Mouse (Mus musculus) c-Kit-negative CD71-positive TER-119-positive erythroid progenitor cells, embryonic 14.5 days (primary cell): ENCODE measurements around the gene 4931440F15Rik.

Experiments
- DNase-seq: peaks from one replicate; pipeline ENCODE4 v3.0.0-alpha.2; 2013; ENCODE audit warnings: low read depth, low spot score

The 4931440F15Rik gene

DNA sequence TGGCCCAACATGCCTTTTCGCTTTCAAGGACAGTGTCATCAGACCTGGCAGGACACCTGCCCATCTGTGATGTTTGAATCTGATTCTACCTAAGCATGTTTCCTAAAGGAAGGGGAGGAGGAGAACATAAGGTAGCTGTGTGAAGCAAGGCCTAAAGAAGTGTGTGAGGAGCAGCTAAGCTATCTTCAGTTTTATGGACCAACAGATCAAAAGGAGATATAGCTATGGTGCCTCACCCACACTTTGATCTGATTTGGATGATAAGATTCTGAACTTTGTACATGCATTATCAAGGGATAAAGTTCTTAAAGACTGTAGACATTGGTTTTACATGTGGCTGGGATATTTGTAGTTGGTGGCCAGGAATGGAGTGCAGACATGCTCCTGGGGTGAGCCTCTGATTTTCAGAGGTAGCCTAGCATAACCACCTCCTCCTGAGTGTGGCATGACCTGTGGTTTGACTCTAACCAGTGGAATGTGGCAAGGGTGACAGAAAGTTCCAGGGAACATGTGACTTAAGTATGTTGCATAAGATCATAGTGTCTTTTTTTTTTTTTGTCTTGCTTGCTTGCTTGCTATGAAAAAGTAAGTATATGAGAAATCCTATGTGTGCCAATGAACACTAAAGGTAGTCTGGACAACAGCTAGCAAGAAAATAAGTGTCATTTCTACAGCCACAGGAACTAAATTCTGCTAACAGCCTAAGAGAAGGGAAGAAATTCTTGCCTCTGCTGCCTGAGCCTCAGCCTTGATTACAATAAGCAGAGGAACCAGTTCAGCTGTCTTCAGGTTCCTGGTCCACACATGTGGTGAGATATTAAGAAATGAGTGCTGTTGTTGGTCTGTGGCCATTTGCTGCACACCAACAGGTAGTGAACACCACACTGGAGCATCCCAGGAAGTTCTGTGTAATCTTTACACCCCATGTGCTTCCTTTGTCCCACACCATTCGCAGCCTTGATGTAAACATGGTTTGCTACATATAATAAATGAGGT lies 23.7 kb downstream of the 4931440F15Rik start:
- DNase-seq = no peak

DNA sequence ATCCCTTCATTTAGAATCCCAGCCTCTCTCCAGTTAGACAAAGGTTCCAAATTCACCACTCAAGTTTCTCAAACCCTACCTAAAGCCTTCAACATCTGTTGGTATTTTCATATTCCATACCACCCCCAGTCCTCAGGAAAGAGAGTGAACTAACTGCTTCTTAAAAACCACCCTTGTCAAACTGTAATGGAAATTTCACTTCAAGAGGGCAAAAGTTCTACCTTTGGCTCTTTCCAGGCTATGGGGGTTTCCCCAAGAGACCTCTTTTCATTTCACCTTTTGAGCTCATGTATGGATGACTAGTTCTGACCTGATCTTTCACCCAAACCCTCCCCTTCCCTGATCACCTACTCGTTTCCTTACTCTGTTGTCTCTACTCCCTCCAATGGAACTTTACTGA lies 25.6 kb downstream of the 4931440F15Rik start:
- no peak for DNase-seq

DNA sequence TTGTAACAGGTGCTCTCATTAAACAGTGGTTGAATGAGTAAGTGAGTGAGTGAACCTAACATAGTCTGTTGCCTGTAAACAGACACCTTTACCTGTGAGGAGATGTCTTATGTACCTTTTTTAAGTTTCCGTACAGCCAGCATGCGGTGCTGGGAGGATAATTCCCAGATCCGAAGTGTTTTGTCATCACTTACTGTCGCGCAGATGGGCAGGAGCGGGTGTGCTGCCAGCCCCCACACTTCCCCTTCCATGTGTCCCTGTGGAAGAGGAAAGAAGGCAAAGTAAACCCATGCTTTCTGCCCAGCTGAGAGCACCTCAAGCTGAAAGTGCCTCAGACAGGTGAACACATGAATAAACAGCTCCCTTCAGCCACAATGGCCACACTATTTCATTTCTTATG lies 30.4 kb downstream of the 4931440F15Rik start:
- DNase-seq = no peak

DNA sequence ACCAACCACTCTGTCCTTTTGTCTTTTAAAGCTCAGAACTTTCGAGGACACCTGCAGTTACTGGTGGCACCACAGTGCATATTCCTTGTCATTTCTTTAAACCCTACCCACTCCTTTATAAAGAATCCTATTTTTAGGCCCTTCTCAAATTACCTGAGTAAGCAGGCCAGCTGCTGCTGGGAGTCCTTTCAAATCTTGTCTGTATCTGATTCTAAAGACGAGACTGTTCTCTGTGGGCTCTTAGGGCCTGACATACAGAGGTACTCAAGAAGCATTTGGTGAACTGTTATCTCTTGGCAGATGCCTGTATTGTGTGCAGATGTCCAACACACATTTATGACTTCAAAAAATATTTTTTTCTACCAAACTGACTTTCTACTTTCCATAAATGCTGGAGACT lies 31.0 kb downstream of the 4931440F15Rik start:
- no peak for DNase-seq

DNA sequence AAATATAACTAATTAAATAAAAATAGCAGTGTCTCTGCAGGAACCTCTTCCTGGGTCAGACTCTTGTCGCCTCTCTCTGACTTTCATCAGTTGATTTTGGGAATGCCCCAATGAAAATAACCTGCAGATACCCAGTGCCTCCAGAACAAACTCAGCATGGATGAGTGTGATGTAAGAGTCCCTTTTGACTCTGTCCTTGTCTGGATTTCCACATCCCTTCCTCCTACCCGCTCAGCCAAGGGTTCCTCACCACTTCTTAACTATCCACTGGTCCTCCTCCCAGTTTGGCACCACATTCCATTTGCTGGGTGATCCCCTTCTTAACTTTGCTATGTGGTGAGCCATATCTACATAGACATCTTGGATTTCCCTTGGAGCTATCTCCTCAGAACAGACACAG lies 34.7 kb downstream of the 4931440F15Rik start:
- DNase-seq = no peak

DNA sequence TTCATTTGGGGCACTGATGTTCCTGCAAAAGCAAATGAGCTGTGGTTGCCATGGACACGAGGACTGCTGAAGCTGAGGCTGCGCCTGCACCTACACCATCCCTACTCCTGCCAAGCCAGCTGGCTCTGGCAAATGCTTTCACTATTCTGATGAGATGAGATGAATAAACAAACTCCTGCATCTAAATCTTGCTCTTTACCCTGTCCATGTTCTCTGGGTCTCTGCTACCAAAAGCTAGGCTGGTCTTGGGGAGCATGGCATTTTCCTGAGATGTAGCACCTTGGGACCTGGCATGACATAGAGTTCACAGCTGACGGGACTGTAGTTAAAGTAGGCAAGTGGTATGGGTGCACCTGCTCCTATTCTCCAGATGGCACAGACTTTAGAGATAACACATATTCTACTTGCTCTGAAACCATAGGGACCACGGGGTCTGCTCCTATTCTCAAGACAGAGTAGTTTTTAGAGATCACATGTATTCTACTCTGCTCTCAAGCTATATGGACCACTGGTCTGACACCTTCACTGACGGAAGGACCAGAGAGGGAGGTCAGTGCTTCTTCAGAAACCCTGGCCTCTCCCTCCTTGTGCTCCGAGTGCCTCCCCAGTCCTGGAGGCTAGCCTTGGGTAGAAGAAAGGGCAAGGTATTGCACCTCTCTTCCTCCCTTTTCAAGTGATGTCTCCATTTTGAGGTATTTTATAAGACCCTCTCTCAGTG lies 36.4 kb downstream of the 4931440F15Rik start:
- no peak for DNase-seq

DNA sequence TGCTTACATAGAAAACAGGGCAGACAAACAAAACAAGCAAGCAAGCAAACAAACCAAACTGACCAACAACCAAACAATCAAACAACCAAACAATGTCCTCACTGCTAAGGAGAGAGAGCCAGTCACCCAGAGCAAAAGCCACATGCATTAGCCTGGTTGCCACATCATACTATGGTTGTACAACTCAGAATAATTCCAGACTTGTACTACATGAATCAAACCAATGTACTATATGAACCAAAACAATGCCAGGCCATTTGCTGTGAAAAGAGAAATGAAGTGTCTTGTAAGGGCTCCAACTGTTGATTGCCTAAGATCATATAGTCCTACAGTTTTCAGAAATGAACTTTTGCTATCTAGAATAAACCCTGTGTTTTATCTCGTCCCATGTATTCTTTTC lies 37.0 kb downstream of the 4931440F15Rik start:
- DNase-seq = no peak

DNA sequence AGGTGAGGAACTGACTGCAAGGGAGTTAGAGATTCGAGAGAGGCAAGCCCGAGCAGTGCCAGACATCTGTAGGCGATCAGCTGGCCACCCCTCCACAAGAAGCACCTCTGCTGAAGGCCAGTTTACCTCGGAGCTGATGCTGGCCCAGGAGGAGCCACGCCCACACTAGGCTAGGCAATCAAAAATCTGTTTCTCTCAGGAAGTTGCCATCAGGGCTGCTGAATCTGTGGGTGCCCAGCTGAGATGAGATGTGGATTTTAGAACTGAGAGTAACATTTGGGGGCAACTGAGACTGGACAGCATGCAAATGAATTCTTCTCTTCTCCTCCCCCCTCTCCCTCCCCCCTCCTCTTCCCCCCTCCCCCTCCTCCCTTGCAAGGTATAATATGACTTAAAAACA lies 38.0 kb downstream of the 4931440F15Rik start:
- no peak for DNase-seq

DNA sequence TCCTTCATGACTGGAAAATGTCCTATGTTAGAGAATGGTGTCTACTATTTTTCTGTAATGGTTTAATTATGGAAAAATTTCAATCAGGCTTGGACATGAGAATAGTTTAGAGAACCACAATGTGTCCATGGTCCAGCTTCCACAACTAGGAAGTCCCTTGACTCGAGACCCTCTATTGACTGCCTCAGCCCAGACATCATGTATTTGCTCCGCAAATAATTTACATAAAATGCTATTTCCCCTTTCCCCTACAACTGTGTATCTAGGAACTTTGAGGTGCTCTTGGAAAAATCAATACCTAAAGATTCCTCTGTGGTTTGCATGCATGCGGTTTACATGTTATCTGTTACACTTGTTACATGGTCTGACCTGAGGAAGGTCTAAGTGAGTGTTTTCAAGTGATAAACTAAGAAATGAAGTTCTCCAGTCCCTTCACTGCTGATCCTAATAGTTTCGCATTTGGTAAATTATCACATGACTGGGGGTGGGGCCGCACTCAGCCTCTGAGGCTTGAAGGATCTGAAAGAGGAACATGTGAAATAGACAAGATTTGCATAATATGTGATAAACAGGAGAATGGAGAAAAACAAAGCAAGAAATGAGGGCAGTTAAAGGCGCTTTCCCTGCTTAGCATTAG lies 38.8 kb downstream of the 4931440F15Rik start:
- DNase-seq = no peak

DNA sequence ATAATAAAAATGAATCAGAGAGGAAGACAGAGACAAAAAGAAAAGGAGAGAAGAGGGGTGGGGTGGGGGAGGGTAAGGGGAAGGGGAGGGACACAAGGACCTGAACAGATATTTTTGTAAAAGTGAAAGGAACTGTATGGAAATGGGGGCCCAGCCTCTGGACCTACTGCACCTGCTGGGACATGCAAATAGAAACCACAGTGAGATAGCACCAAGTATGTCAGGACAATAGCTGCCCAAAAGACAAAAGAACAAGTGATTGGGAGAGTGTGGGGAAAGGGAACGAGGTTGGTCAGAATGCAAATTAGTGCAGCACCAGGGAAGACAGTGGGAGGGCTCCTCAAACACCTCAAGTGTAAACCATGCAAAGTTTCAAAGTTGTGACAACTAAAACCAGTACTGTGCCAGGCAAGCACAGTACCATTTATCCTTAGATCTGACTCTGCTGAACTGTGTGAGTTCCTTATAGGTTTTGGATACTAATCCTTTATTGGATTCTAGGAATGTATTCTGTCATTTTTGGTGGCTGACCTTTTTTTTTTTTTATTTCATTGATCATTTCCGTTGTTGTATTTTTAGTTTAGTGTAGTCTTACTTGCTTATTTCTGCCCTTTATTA lies 46.0 kb downstream of the 4931440F15Rik start:
- no peak for DNase-seq

DNA sequence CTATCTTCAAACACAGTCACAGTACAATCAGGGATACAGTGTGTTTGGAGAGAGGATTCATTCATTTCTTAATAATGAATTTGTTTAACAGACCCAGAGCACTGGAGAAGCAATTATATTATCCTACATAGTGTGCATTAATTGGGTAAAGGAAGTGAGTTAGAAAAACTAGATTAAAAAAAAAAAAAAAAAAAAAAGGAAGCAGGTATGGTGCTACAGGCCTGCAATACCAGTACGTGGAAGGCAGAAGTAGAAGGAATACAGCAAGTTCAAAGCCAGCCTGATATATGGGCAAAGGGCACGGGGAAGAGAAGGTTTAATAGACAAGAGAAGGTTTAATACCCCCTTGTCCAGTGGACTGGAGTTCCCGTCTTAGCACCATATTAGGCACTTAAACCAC lies 46.5 kb downstream of the 4931440F15Rik start:
- DNase-seq = no peak

DNA sequence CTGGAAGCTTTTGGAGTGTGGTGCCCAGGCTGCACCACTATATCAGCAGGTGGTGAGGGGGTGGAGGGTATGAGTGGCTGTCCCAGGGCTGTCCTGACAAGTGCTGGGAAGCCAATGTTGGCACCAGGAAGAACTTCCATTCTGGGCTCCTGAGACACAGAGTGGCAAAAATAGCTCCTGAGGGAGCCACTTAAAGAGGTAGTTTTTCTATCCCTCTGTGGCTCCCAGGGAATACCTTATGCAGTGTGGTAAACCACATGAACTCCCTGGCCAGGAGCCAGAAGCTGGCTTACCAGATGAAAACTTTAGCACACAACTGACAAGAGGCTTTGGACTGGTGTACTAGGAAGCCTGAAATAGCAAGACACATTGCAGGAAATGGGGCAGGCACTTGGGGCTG lies 47.5 kb downstream of the 4931440F15Rik start:
- DNase-seq = no peak

DNA sequence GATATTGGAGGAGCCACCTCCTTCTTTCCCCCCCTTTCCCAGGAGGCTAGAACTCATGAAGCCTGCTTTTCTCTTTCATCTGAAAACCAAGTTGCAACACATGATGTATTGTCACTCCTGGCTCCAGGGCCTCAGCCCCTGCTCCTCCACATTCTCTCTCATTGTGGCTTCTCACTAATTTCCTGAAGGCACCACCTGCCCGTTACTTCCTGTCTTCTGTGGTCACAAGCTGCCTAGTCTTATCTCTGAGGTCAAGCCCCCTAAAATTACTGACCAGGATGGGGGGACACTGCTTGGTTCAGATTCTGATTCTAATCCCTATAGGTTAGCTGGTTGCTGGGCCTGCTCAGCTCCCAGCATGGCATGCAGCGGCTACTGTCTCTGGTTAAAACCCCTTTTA lies 50.7 kb downstream of the 4931440F15Rik start:
- DNase-seq = no peak

DNA sequence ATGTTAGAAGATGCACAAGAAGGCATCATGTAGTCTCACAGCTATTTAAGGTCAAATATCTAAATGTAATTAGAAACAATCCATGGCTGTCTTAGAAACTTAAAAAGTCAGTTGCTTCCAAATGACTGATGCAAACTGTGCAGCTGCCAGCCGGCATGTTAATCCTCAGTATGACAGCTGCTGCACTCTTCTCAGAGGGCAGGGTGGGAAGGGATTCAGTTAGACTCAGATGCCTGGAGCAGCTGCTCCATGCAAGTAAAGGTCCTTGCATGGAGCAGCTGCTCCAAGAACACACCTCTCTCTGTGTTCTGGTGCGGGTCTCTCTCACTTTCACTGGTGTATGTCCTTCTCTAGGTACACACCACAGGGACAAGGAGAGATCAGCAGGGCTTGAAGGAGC lies 51.2 kb downstream of the 4931440F15Rik start:
- DNase-seq = no peak
